Mouse (Mus musculus): Measurements from ENCODE around the gene Ak9. TPM values are rescaled to one million over a fixed set of nuclear protein-coding genes. Genes with fewer than 3 reads are reported as not detected.
"Not testable (repeated sequence)": the region's sequence is repeated elsewhere in the genome, so short reads cannot be mapped to it uniquely, and the experiment has no call there.

Gene Ak9
- polyA plus RNA-seq, 1 experiment = 0.22 TPM

DNA sequence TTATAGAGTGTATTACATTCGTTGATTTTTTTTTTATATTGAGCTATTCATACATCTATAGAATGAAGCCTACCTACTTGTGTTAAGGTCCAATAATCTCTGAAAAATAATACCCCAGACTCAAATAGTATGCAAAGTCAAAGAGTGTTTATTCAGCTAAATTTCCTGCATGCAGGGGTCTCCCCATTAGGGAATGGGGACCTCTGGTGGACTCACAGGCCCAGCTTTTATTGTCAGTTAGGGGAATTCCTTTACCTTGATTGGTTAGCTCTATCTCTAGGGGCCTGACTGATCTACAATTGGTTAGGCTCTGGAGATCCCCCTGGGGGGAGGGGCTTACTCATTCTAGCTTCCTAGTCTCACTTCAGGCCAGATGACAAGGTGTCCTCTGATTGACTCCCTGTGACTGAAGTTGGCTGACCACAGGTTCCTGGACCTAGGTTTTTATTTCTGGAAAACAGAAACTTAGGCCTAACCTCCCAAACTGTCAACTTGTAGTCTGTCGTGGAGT lies 28.8 kb downstream of the Ak9 start:
- DNase-seq (ENCODE audit: low read depth) = no peak

DNA sequence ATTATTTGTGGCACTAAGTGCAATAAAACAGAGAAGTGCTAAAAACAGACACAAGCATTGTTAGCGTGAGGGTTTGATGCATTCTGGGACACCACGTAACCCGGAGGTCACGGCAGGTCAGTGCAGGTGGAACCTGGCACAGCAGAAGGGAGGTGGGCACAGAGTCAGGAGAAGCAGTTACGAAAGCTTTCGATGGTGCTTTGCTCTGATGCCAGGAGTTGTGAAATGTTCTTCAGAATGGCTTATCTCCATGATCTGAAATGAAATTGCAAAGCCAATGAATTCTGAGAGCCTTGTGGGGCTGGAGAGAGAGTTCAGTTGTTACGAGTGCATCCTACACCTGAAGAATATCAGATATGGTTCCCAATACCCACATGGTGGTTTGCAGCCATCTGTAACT lies 37.6 kb downstream of the Ak9 start:
- peak; percentile 79 for DNase-seq (ENCODE audit: low read depth)

DNA sequence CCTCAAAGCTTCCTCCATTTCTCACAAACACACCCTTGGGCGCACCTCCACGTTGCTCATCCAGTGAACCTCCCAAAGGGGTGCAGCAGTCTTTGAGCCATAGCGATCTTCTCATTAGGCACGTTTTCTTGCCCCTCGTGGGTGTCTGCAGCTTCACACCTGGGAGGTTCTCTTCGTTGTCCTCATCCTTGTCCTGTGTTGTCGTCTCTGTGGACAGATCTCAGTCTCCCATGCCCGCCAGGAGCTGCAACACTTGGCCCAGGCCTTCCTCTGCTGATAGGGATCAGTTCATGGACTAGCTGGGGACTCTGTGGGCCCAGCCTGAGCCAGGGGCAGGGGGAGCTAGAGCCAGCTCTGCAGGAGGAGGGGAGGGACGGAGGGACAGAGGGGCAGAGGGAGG lies 61.3 kb downstream of the Ak9 start:
- DNase-seq (ENCODE audit: low read depth) = no peak

GRCm38 (mm10) chr10:41380466-41380865 lies 76.7 kb downstream of the Ak9 start:
- no peak for DNase-seq (ENCODE audit: low read depth)

GRCm38 (mm10) chr10:41385506-41386221 lies 81.9 kb downstream of the Ak9 start:
- no peak for DNase-seq (ENCODE audit: low read depth)

GRCm38 (mm10) chr10:41393555-41393954 lies 89.8 kb downstream of the Ak9 start:
- no peak for DNase-seq (ENCODE audit: low read depth)

DNA sequence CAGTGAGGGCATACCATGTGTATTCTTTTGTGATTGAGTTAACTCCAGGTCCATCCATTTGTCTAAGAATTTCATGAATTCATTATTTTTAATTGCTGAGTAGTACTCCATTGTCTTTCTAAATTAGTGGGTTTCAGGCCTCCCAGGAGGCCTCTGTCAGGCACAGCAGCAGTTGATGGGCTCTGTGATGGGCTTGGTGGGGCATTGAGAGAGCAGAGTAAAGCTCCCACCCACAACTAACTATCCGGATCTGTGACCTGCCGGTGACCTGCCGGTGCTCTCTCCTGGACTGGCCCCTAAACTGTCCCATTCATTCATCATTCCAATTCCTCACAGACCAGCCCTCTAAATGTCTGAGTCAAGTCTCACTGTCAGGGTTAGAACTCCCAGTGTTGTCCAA lies 97.3 kb downstream of the Ak9 start:
- DNase-seq (ENCODE audit: low read depth) = no peak

- no peak for DNase-seq (ENCODE audit: low read depth)
Measured at GRCm38 (mm10) chr10:41403364-41403763, 99.6 kb downstream of the Ak9 start.

DNA sequence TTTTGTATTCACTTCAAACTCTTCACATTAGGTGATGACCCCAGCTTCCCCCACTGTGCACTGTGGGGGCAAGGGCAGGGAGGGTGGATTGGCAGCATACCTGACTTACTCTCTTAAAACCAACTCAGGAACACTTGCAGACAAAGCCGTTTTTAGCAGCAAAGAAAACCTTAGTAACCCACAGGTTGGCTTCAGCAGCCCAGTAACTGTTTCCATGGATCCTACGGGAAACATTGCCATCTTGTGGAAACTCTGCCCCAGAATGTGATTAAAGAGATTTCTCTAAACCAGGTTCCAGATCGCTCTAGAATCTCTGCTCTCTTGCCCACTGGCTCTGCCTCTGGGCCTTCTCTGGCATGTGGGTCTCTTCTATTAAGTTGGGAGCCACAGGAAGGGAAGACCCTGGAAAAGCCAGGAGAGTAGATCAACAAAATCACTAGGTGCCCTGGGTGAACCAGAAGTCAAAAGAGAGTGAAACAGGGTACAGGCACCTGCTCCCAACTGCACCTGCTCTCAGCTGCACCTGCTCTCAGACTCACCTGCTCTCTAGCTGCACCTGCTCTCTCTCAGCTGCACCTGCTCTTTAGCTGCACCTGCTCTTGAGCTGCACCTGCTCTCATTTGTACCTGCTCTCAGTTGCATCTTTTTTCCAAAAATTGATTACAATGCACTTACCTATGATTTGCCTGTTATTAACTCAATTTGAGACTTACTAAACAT lies 100.3 kb downstream of the Ak9 start:
- no peak for DNase-seq (ENCODE audit: low read depth)

GRCm38 (mm10) chr10:41410176-41410575 lies 106.4 kb downstream of the Ak9 start:
- DNase-seq (ENCODE audit: low read depth) = not testable (repeated sequence)

DNA sequence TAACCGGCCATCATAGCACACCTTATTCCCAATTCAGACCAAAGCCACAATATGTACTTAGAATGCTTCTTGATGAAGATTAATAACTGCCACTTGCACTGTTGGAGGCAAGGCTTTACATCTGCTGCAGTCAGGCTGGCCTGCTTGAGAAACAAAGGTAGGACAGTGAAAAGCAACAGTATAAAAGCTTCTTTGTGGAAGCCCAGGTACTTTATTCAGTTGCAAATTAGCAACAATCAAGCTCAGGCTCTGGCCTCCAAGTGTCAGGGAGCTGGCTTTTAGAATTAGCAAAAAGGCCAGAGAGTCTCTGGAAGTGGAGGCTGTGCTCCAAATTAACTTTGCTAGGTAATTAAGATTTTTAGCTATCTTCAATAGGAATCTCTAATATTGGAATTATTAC lies 107.0 kb downstream of the Ak9 start:
- DNase-seq (ENCODE audit: low read depth) = not testable (repeated sequence)

DNA sequence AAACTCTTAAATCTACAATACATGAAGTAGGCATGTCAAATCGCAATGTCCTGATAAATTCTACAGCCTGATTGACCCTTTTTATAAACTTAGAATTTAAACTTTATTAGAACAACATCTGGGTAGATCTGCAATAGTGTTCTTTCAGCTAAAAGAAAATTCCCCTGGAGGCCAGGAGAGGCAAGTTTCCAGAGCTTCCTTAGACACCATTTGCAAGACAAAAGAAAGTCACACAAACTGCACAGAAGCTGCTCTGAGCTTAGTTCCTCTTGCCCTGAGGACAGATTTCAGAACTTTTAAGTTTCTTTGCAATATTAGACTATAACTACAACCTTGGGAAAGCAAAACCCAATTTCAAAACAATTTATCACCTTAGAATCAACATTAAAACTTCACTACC lies 109.7 kb downstream of the Ak9 start:
- DNase-seq (ENCODE audit: low read depth) = peak; percentile 4

GRCm38 (mm10) chr10:41415368-41415767 lies 111.6 kb downstream of the Ak9 start:
- DNase-seq (ENCODE audit: low read depth) = not testable (repeated sequence)

DNA sequence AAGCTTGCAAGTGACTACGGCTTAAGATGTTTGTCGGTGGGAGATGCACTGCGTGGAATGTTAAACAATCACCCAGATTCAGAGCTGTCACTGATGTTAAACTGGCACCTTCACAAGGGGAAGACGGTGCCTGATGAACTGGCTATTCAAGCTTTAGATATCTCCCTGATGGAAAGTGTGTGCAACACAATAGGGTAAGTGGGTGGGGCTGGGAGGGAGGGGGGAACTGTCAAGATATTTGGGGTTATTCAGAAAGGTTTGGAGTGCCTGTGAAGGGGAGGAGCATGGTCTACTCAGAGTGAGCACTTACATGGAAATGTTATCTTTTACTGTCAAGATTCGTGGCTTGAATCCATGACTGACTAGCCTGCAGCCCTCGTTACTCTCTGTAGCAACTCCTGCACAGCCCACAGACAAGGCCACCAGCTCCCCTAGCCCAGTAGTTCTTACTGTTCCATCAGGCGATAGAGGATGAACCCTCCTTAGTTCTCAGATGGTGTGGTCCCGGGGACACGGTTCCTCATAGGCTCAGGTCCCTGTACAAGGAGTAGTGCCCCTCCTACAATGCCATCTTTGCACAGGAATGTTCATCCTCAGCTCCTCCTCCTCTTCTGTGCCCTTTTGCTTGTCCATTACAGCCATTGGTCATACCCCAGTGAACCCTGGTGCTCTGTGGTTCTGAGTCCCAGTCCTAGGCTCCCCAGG lies 116.9 kb downstream of the Ak9 start:
- no peak for DNase-seq (ENCODE audit: low read depth)

DNA sequence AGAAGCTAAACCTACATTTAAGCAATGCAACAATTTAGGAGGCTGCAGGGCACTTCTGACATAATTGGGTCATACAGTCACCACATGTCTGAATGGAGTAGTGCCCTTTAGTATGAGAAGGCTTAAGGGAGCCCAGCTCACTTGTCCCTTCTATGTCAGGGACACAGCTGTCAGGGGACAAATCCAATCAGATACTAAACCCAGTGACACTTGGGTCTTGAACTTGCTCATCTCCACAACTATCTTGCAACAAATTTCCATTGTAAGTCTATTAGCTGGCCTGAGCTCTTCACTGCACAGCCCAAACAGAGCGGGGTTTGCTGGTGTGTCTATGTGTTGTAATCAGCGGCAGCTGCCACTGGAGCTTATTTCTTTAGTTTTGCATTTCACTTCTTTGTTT lies 119.9 kb downstream of the Ak9 start:
- no peak for DNase-seq (ENCODE audit: low read depth)

DNA sequence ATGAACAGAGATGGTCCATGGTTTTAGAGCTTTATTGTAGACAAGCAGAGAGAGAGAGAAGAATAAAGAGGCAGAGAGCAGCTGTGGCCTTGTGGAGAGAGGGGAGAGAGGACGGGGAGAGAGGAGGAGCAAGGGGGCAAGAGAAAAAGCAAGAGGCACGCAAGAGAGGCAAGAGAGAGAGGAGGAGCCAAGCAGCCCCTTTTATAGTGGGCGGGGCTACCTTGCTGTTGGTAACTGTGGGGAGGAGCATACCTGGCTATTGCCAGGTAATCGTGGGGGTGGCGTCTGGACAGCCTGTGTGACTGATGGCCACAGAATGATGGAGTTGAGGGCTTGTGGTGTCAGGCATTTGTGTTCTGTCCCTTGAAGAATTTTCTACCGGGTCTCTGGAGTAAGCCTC lies 122.6 kb downstream of the Ak9 start:
- DNase-seq (ENCODE audit: low read depth) = no peak

GRCm38 (mm10) chr10:41434624-41435023 lies 130.8 kb downstream of the Ak9 start:
- no peak for DNase-seq (ENCODE audit: low read depth)

DNA sequence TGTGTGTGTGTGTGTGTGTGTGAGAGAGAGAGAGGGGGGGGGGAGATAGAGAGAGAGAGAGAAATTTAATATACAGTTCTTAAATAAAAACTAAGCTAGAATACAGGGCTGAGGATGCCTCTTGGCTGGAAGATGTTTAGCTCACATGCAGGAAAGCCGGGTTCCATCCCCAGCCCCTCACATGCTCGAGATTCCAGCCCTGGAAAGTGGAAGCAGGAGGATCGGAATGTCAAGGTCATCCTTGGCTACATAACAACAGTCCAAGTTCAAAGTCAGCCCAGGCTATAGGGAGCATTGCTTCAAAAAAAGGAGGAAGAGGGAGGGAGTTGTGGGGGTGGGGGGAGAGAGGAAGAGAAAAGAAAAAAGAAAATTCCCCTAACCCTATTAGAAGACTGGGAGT lies 131.4 kb downstream of the Ak9 start:
- DNase-seq (ENCODE audit: low read depth) = no peak

DNA sequence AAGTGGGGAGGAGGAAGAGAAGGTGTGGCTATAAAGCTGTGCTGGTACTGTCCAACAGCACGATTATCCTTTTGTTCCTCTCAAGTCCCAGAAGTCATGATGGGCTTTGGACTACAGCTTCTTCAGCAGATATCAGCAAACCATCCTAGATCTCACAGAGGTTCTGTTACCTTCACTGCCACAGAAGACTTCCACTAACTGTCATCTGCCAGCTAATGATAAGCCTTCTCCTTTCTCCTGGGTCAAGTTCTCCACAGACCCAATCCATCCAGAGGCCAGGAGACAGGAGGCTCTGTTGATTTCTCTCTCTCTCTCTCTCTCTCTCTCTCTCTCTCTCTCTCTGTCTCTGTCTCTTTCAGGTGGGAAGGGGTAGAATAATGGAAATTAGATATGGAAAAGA lies 144.4 kb downstream of the Ak9 start:
- no peak for DNase-seq (ENCODE audit: low read depth)

- no peak for DNase-seq (ENCODE audit: low read depth)
Measured at GRCm38 (mm10) chr10:41449684-41450083, 145.9 kb downstream of the Ak9 start.

DNA sequence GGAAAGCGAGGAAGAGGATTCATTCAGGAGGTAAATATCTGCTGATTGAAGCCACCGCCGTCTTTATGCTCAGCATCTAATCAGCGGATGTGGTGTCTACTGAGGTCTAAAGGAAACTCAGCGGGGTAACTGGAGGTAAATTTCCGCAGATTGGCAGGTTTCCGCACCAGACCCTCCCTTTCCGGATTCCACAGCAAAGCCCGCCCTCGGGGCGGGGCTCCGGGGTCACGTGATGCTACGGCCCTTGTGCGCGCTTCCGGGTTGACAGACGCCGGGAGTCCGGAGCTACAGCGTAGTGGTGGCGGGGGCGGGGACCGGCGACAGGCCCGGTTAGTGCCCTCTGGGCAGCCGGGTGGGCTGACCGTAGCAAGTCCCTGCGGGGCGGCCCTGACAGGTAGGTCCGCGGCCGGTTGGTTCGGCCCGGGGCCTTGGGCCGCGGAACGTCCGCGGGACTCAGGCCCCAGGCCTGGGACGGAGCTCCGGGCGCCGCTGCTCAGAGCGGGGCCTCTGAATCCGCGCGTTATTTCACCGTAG lies 146.4 kb downstream of the Ak9 start, which contains the start of gene Zbtb24:
Zbtb24 (plus strand) TSS at position 247 of the 534 bp plus-strand sequence.
- DNase-seq (ENCODE audit: low read depth) = no peak

Measured in gonadal fat pad, adult 2 months (tissue).